Mouse (Mus musculus) lung, embryonic 15.5 days (tissue): ENCODE results near the gene Rabep2. TPM values are rescaled to one million over a fixed set of nuclear protein-coding genes. Genes with fewer than 3 reads are reported as not detected.
A peak's percentile ranks its signal among the peaks of the same experiment; 100 is the strongest.
"Not testable (repeated sequence)": the region's sequence is repeated elsewhere in the genome, so short reads cannot be mapped to it uniquely, and the experiment has no call there.

Source experiments
- ATAC-seq: fragments of 200-750 bp; cut with Nextera tagmentation; 2 replicates; pipeline ENCODE4 v1.8.0; 2017; ENCODE audit warnings: moderate number of reproducible peaks, borderline replicate concordance; ENCODE audit not compliant: low FRiP score, low TSS enrichment; ENCODE audit errors: extremely low read depth
- H3K27ac ChIP-seq: fragments of 300-500 bp; sonication (generic); 2 replicates; pipeline ENCODE4 v1.5.1; 2015; ENCODE audit warnings: moderate library complexity, mild to moderate bottlenecking, inconsistent platforms
- H3K27me3 ChIP-seq: fragments of 300-500 bp; sonication (generic); 2 replicates; pipeline ENCODE4 v1.6.1; 2015; ENCODE audit warnings: inconsistent platforms
- H3K36me3 ChIP-seq: fragments of 300-500 bp; sonication (generic); 2 replicates; pipeline ENCODE4 v1.6.1; 2015; ENCODE audit warnings: inconsistent platforms
- H3K4me1 ChIP-seq: fragments of 300-500 bp; sonication (generic); 2 replicates; pipeline ENCODE4 v1.6.1; 2015; ENCODE audit warnings: inconsistent platforms
- H3K4me2 ChIP-seq: fragments of 300-500 bp; sonication (generic); 2 replicates; pipeline ENCODE4 v1.6.1; 2015; ENCODE audit warnings: inconsistent platforms, mild to moderate bottlenecking, moderate library complexity
- H3K4me3 ChIP-seq: fragments of 300-500 bp; sonication (generic); 2 replicates; pipeline ENCODE4 v1.5.1; 2015; ENCODE audit warnings: mild to moderate bottlenecking, inconsistent platforms
- H3K9ac ChIP-seq: fragments of 300-500 bp; sonication (generic); 2 replicates; pipeline ENCODE4 v1.6.1; 2015; ENCODE audit warnings: inconsistent platforms
- H3K9me3 ChIP-seq: fragments of 300-500 bp; sonication (generic); 2 replicates; pipeline ENCODE4 v1.6.1; 2016; ENCODE audit warnings: inconsistent platforms
- WGBS: fragments of 180-500 bp; shearing (Covaris S2); methylation state at CpG from one replicate; pipeline ENCODE4 v1.1.7; 2015; 5-methylcytosine and 5-hydroxymethylcytosine counted together
- polyA plus RNA-seq: library from polyadenylated mRNA; unstranded; fragments of >200 nt; fragmentation: Nextera tagmentation; extraction: Ambion mirVana; gene quantifications from 2 replicates; pipeline ENCODE4 v1.2.1, GENCODE M21; 2015

Rabep2 gene
- polyA plus RNA-seq, result 35.4 and 37.6 TPM in 2 replicates

GRCm38 (mm10) chr7:126428631-126429502 is at the start of gene Rabep2:
Rabep2 (plus strand) TSS chr7:126428759.
- Histone ChIP-seq H3K4me2 (peak within 1 kb of the TSS; percentile 88), H3K36me3 (peaks cover 7% of the 10 kb centered on the region; the same call in 1 of the 2 replicates), H3K4me1 (peaks cover 20% of the 10 kb centered on the region), H3K4me3 (peak within 1 kb of the TSS; percentile 61), H3K9me3 (no peaks in the 10 kb centered on the region), H3K27ac (peak within 1 kb of the TSS; percentile 99), H3K27me3 (no peaks in the 10 kb centered on the region), H3K9ac (peak within 1 kb of the TSS; percentile 83)
- ATAC-seq, result peak; percentile 92
- WGBS, result under 1% methylated on average over 76 of the region's 82 CpGs

- Histone ChIP-seq H3K27me3 (no peaks in the 10 kb centered on the region), H3K9me3 (no peaks in the 10 kb centered on the region), H3K4me3 (no peak overlapping the region), H3K27ac (no peak overlapping the region), H3K4me2 (no peak overlapping the region), H3K9ac (no peak overlapping the region), H3K36me3 (peaks cover 31% of the 10 kb centered on the region), H3K4me1 (0 out of 2 replicates have a peak, but pooled peaks cover under 1% of the 10 kb centered on the region)
- ATAC-seq, result no peak
- WGBS, result 82% methylated on average over 5 of the region's 5 CpGs
Measured at GRCm38 (mm10) chr7:126383565-126383964, 45.0 kb upstream of the Rabep2 start.

- Histone ChIP-seq H3K27me3 (no peaks in the 10 kb centered on the region), H3K4me1 (no peaks in the 10 kb centered on the region), H3K36me3 (peaks cover 56% of the 10 kb centered on the region), H3K4me2 (no peak overlapping the region), H3K9me3 (no peaks in the 10 kb centered on the region), H3K27ac (no peak overlapping the region), H3K9ac (no peak overlapping the region), H3K4me3 (no peak overlapping the region)
- no peak for ATAC-seq
- 100% methylated on average over 1 of the region's 1 CpGs for WGBS
Measured at GRCm38 (mm10) chr7:126388185-126388584, 40.4 kb upstream of the Rabep2 start.

GRCm38 (mm10) chr7:126392086-126392884 is 36.3 kb upstream of the Rabep2 start:
- not testable (repeated sequence) for H3K9me3 ChIP-seq, H3K4me3 ChIP-seq, H3K27me3 ChIP-seq, H3K27ac ChIP-seq, H3K4me2 ChIP-seq, H3K9ac ChIP-seq, H3K4me1 ChIP-seq, ATAC-seq
- WGBS, result 95% methylated on average over 7 of the region's 7 CpGs
- peaks cover 31% of the 10 kb centered on the region for H3K36me3 ChIP-seq

GRCm38 (mm10) chr7:126396298-126397119 is 32.0 kb upstream of the Rabep2 start, which contains the start of gene Nfatc2ip:
Nfatc2ip (minus strand) TSS chr7:126396737.
- Histone ChIP-seq H3K4me2 (peak within 1 kb of the TSS; percentile 78), H3K4me1 (peaks cover 10% of the 10 kb centered on the region; the same call in 1 of the 2 replicates), H3K4me3 (peak within 1 kb of the TSS; percentile 73), H3K9me3 (no peaks in the 10 kb centered on the region), H3K36me3 (no peaks in the 10 kb centered on the region), H3K27ac (peak within 1 kb of the TSS; percentile 27; the same call in 1 of the 2 replicates), H3K9ac (peak within 1 kb of the TSS; percentile 71), H3K27me3 (no peaks in the 10 kb centered on the region)
- peak; percentile 99 for ATAC-seq
- under 1% methylated on average over 59 of the region's 59 CpGs for WGBS

GRCm38 (mm10) chr7:126397221-126397620 is 31.3 kb upstream of the Rabep2 start:
- H3K27me3 ChIP-seq, result no peaks in the 10 kb centered on the region
- H3K9ac ChIP-seq, result no peak overlapping the region
- no peaks in the 10 kb centered on the region for H3K36me3 ChIP-seq
- WGBS, result 47% methylated on average over 6 of the region's 6 CpGs
- peak overlapping the region; percentile 29; the same call in 1 of the 2 replicates for H3K4me2 ChIP-seq
- no peak overlapping the region for H3K27ac ChIP-seq
- no peaks in the 10 kb centered on the region for H3K9me3 ChIP-seq
- no peak for ATAC-seq
- peak overlapping the region; percentile 73; the same call in 1 of the 2 replicates for H3K4me3 ChIP-seq
- peaks cover 10% of the 10 kb centered on the region; the same call in 1 of the 2 replicates for H3K4me1 ChIP-seq

- no peak overlapping the region for H3K4me2 ChIP-seq
- H3K4me3 ChIP-seq, result no peak overlapping the region
- H3K4me1 ChIP-seq, result peaks cover 10% of the 10 kb centered on the region; the same call in 1 of the 2 replicates
- H3K9ac ChIP-seq, result no peak overlapping the region
- no peak overlapping the region for H3K27ac ChIP-seq
- H3K27me3 ChIP-seq, result no peaks in the 10 kb centered on the region
- no peaks in the 10 kb centered on the region for H3K9me3 ChIP-seq
- no peak for ATAC-seq
- no peaks in the 10 kb centered on the region for H3K36me3 ChIP-seq
- 93% methylated on average over 4 of the region's 4 CpGs for WGBS
Measured at GRCm38 (mm10) chr7:126397822-126398221, 30.7 kb upstream of the Rabep2 start.

GRCm38 (mm10) chr7:126399548-126399947 is 29.0 kb upstream of the Rabep2 start:
- Histone ChIP-seq H3K4me3 (no peak overlapping the region), H3K36me3 (no peaks in the 10 kb centered on the region), H3K27me3 (no peaks in the 10 kb centered on the region), H3K9ac (no peak overlapping the region), H3K4me2 (no peak overlapping the region), H3K9me3 (no peaks in the 10 kb centered on the region), H3K4me1 (peaks cover 10% of the 10 kb centered on the region; the same call in 1 of the 2 replicates), H3K27ac (no peak overlapping the region)
- 8% methylated on average over 5 of the region's 5 CpGs for WGBS
- no peak for ATAC-seq

- H3K9ac ChIP-seq, H3K27me3 ChIP-seq, H3K36me3 ChIP-seq, H3K4me3 ChIP-seq, H3K4me1 ChIP-seq, H3K4me2 ChIP-seq, H3K27ac ChIP-seq, H3K9me3 ChIP-seq, ATAC-seq: not testable (repeated sequence)
- 66% methylated on average over 8 of the region's 8 CpGs for WGBS
Measured at GRCm38 (mm10) chr7:126402518-126402917, 26.0 kb upstream of the Rabep2 start.

- H3K27ac ChIP-seq, result no peak overlapping the region
- no peak for ATAC-seq
- no peaks in the 10 kb centered on the region for H3K36me3 ChIP-seq
- H3K4me2 ChIP-seq, result no peak overlapping the region
- H3K4me1 ChIP-seq, result no peaks in the 10 kb centered on the region
- H3K4me3 ChIP-seq, result no peak overlapping the region
- H3K9ac ChIP-seq, result no peak overlapping the region
- no peaks in the 10 kb centered on the region; the same call in 1 of the 2 replicates for H3K27me3 ChIP-seq
- 59% methylated on average over 2 of the region's 2 CpGs for WGBS
- no peaks in the 10 kb centered on the region for H3K9me3 ChIP-seq
Measured at GRCm38 (mm10) chr7:126408686-126409085, 19.9 kb upstream of the Rabep2 start.

- no peak overlapping the region for H3K27ac ChIP-seq
- H3K9me3 ChIP-seq, result no peaks in the 10 kb centered on the region
- H3K9ac ChIP-seq, result no peak overlapping the region
- no peaks in the 10 kb centered on the region for H3K36me3 ChIP-seq
- no peaks in the 10 kb centered on the region; the same call in 1 of the 2 replicates for H3K27me3 ChIP-seq
- ATAC-seq, result no peak
- no peaks in the 10 kb centered on the region for H3K4me1 ChIP-seq
- no peak overlapping the region for H3K4me2 ChIP-seq
- no peak overlapping the region for H3K4me3 ChIP-seq
- WGBS, result 81% methylated on average over 4 of the region's 4 CpGs
Measured at GRCm38 (mm10) chr7:126411061-126411460, 17.5 kb upstream of the Rabep2 start.
